Mouse (Mus musculus) ES-Bruce4 (cell line): ENCODE measurements at regions not wholly inside any gene's neighbourhood (a gene's known extent, or its start where the extent isn't known, plus 50 kb on each side); places are given as distances from the start of the nearest gene placed in this dataset.

Experiments used
- H3K27ac ChIP-seq: 2 replicates; pipeline ENCODE4 v1.5.1; 2012; ENCODE audit warnings: low read length, inconsistent platforms; ENCODE audit not compliant: insufficient read depth
- H3K27me3 ChIP-seq: 2 replicates; pipeline ENCODE4 v1.6.1; 2012; ENCODE audit warnings: mild to moderate bottlenecking, low read length, inconsistent platforms; ENCODE audit not compliant: control insufficient read depth, poor library complexity, insufficient read depth, severe bottlenecking
- H3K36me3 ChIP-seq: 2 replicates; pipeline ENCODE4 v1.6.1; 2012; ENCODE audit warnings: inconsistent platforms, mild to moderate bottlenecking, low read length, moderate library complexity; ENCODE audit not compliant: control insufficient read depth, poor library complexity, insufficient read depth, severe bottlenecking
- H3K4me1 ChIP-seq: one replicate; pipeline ENCODE4 v1.8.1; 2011; ENCODE audit warnings: low read length; ENCODE audit not compliant: control insufficient read depth, insufficient read depth
- H3K4me3 ChIP-seq: 2 replicates; pipeline ENCODE4 v1.5.1; 2011; ENCODE audit warnings: low read depth, mild to moderate bottlenecking, low read length
- H3K9ac ChIP-seq: 2 replicates; pipeline ENCODE4 v1.6.1; 2012; ENCODE audit warnings: low read depth, mild to moderate bottlenecking, inconsistent platforms; ENCODE audit not compliant: poor library complexity, severe bottlenecking
- H3K9me3 ChIP-seq: replicated peaks from 2 replicates; pipeline ENCODE4 v1.6.1; 2012; ENCODE audit warnings: mild to moderate bottlenecking, low read length, inconsistent platforms; ENCODE audit not compliant: control insufficient read depth, poor library complexity, insufficient read depth, severe bottlenecking
- CTCF ChIP-seq: IDR thresholded peaks from one replicate; pipeline ENCODE4 v1.8.1; 2011; ENCODE audit warnings: low read depth, low read length
- EP300 ChIP-seq: IDR thresholded peaks from 2 replicates; pipeline ENCODE4 v1.6.1; 2011; ENCODE audit warnings: low read depth, low read length; ENCODE audit not compliant: insufficient read depth
- POLR2A ChIP-seq: IDR thresholded peaks from one replicate; pipeline ENCODE4 v1.8.1; 2011; ENCODE audit warnings: low read length; ENCODE audit not compliant: insufficient read depth

DNA sequence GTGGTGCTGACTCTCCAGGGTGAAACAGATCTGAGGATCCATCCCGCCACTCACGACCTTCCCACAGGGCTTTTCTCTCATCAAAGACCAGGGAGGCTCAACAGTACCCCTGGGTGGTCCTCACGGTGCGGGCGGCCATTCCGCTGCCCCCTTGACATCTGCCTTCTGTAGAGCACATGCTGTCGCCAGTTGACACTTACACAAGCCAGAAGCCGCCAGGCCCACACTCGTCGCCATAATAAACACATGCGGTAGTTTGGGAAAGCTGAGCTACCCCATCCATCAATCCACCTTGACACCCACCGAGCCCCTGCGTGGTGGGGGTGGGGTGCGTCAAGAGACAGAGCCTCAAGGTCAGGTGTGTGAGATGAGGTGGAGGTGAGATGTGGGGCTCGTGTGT, 125.7 kb downstream of the Tfap2c start:
- H3K36me3 ChIP-seq: no peaks in the 10 kb centered on the region
- H3K4me3 ChIP-seq: no peak overlapping the region
- H3K27me3 ChIP-seq: no peaks in the 10 kb centered on the region
- no peak for TF ChIP-seq CTCF
- no peak for TF ChIP-seq POLR2A
- TF ChIP-seq EP300: no peak
- no peaks in the 10 kb centered on the region for H3K9me3 ChIP-seq
- no peak overlapping the region for H3K9ac ChIP-seq
- no peak overlapping the region for H3K27ac ChIP-seq
- H3K4me1 ChIP-seq: peaks cover 3% of the 10 kb centered on the region

DNA sequence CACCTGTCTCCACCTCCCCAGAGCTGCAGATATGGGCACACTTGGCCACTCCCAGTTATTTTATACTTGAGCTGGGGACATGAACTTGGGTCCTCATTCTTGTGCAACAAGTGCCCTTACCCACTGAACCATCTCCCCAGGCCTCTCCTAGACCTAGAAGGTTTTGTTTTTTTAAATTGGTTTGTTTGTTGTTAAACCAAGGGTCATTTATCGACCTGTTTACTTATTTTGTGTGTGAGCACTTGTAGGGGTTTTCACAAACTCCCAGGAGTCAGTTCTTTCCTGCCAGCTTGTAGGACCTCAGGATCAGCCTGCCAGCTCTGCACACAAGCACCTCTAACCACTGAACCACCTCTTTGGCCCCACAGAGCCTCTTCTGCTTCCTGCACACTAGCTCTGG, 140.8 kb downstream of the Tfap2c start:
- H3K27me3 ChIP-seq: no peaks in the 10 kb centered on the region
- no peaks in the 10 kb centered on the region for H3K36me3 ChIP-seq
- H3K4me1 ChIP-seq: no peaks in the 10 kb centered on the region
- no peak for TF ChIP-seq EP300
- TF ChIP-seq POLR2A: no peak
- TF ChIP-seq CTCF: no peak
- H3K9me3 ChIP-seq: 0 out of 2 replicates have a peak, but pooled peaks cover 2% of the 10 kb centered on the region
- no peak overlapping the region for H3K4me3 ChIP-seq
- H3K9ac ChIP-seq: no peak overlapping the region
- no peak overlapping the region for H3K27ac ChIP-seq

DNA sequence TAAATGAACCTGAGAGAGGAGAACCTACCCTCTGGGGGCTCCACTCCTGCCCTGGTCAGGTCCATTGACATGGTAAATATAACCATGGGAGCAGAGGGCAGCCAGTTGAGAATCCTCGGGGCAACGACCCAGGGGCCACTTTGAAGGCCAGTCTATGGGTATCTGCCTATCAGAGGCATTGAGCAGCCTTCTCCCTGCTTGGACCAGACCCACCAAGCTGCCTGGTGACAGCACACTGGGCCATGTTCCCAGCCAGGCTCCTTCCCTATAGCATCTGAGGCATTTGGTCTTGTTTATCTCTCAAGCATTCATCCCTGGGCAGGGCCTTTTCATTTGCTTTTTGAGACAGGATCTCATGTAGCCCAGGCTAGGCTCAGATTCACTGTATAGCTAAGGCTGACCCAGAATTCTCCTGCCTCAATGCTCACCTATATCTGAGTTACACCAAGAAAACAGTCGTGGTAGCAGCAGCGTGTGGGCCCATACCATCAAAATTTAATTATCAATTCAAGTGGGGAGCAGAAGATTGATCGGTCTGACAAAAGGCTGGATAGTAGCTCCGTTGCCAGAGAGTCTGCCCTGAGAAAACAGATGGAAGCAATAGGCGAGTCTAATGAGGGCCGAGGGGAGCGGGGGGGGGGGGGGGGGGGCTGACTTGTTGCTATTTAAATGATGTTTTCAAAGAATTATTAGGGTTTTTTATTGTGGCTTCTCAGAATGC, 141.7 kb downstream of the Tfap2c start:
- TF ChIP-seq CTCF (no peak), POLR2A (no peak), EP300 (no peak)
- Histone ChIP-seq H3K27ac (no peak overlapping the region), H3K4me1 (no peaks in the 10 kb centered on the region), H3K4me3 (no peak overlapping the region), H3K9me3 (0 out of 2 replicates have a peak, but pooled peaks cover 2% of the 10 kb centered on the region), H3K27me3 (no peaks in the 10 kb centered on the region), H3K9ac (no peak overlapping the region), H3K36me3 (no peaks in the 10 kb centered on the region)

DNA sequence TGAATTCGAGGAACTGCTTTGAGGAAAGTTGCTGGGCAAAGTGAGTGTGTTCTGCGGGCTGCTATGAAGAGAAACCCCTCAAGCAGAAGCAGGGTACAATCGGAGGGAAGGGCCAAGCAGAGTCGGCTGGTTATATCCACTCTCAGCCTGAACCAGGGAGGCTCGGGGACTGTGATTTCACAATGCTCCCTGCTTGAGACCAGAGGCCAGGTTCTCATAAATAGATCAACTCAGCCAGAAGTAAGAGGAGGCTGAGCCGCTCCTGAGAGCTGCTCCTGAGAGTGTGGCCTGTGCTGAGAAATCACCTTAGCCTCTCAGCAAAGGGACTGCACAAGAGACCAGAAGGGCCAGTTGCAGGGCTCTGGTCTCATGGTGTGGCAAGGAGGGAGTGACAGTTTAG, 149.6 kb downstream of the Tfap2c start:
- Histone ChIP-seq H3K9me3 (no peaks in the 10 kb centered on the region), H3K27ac (no peak overlapping the region), H3K9ac (no peak overlapping the region), H3K4me1 (no peaks in the 10 kb centered on the region), H3K27me3 (no peaks in the 10 kb centered on the region), H3K36me3 (no peaks in the 10 kb centered on the region), H3K4me3 (no peak overlapping the region)
- no peak for TF ChIP-seq CTCF

DNA sequence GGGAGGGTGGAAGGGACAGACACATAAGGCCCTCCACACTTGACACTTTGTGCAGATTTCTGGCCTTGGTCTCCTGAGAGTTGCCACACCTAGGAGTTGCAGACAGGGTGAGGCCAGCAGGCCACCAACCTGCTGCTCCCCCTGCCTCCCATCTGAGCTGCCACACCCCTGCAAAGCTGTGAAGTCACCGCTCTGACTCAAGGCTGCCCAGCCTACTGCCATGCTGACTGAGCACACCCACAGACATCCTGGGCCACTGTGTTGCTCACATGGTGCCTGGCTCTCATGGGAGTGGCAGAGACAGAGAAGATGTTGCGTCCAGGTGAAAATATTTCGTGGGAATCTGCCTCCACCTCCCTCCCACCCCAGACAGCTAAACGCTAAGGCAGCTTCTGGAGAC, 150.3 kb downstream of the Tfap2c start:
- Histone ChIP-seq H3K9ac (no peak overlapping the region), H3K36me3 (no peaks in the 10 kb centered on the region), H3K9me3 (no peaks in the 10 kb centered on the region), H3K4me3 (no peak overlapping the region), H3K4me1 (no peaks in the 10 kb centered on the region), H3K27ac (no peak overlapping the region), H3K27me3 (no peaks in the 10 kb centered on the region)
- TF ChIP-seq CTCF (no peak), POLR2A (no peak), EP300 (no peak)

DNA sequence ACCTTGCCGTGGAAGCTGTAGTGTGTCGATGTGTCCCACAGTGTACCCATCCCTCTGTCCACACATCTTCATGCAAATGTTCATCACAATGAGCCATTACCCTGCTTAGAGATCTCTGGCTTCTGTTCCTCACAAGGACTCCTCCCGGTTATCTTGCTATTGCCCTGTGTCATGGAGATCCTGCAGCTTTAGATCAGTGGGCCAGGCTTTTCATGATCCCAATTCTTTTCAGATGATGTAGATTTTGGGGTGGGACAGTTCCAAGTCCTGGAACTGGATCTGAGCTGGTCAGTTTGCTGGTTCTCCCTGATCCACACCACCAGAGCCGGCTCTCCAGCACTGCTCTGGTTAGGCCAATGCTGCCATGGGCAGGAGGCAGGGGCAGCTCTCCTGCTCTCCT, 161.2 kb downstream of the Tfap2c start:
- peaks cover 2% of the 10 kb centered on the region for H3K4me1 ChIP-seq
- H3K4me3 ChIP-seq: no peak overlapping the region
- no peak overlapping the region for H3K27ac ChIP-seq
- TF ChIP-seq CTCF (no peak), EP300 (no peak), POLR2A (no peak)
- no peak overlapping the region for H3K9ac ChIP-seq
- H3K27me3 ChIP-seq: no peaks in the 10 kb centered on the region
- H3K36me3 ChIP-seq: no peaks in the 10 kb centered on the region
- no peaks in the 10 kb centered on the region for H3K9me3 ChIP-seq

DNA sequence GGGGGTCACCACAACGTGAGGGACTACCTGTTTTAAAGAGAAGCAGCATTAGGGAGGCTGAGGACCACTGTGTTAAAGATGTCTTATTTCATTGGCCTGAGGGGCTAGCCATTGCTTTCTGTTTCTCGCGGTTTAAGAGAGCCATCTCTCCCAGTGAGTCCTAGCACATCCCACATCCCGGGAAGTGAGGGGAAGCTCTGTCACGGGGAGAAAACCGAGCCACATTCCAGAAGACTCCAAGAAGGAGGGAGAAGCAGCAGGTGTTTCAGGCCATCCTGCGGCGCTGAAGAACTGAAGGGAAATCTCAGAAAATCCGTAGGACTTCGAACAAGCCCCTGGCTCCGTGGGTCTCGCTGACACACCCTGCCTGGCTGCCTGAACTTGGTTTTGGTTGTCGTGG, 177.3 kb downstream of the Tfap2c start:
- Histone ChIP-seq H3K9me3 (no peaks in the 10 kb centered on the region), H3K4me1 (no peaks in the 10 kb centered on the region), H3K9ac (no peak overlapping the region), H3K36me3 (no peaks in the 10 kb centered on the region), H3K27me3 (peaks cover 3% of the 10 kb centered on the region; the same call in 1 of the 2 replicates), H3K27ac (no peak overlapping the region), H3K4me3 (no peak overlapping the region)
- TF ChIP-seq POLR2A: no peak
- TF ChIP-seq CTCF: no peak
- TF ChIP-seq EP300: no peak
